7 mouse cellular contexts compared by ENCODE assay signal in genomic region chr13:31082448-31083140, GRCm38 (mm10).
A peak's percentile ranks its signal among the peaks of the same experiment; 100 is the strongest.
DNase-seq lines count a peak whose midpoint lies in the region.

No protein-coding gene starts in this region.

- peak; percentile 49 for DNase-seq in CD4-positive helper T cell, adult 2 months (ENCODE audit: low read depth, low spot score)
- DNase-seq in MN1 (ENCODE audit: low spot score): peak; percentile 60
- DNase-seq in cerebellum, adult 9-10 months: peak; percentile 71
- DNase-seq in gastrocnemius, postnatal 10 days: peak; percentile 56
- DNase-seq in layer of hippocampus, adult 18-20 months (ENCODE audit: low spot score in 2 of 2): peak; percentile 42 to 92
- DNase-seq in lung, postnatal 14 days: peak; percentile 85
- DNase-seq in retina, postnatal 7 days (ENCODE audit: low read depth, low spot score): peak; percentile 61

Comparison
In these comparisons a context has a peak if more than half of its experiments do, and no peak if none do; other contexts are left out.
1. Peak in every context shown above with its lines: DNase-seq.